Mouse (Mus musculus): Measurements from ENCODE around the gene Dnajb2. TPM values are rescaled to one million over a fixed set of nuclear protein-coding genes. Genes with fewer than 3 reads are reported as not detected.

The Dnajb2 gene
- polyA plus RNA-seq, 1 experiment from 2014 or later = 31.0 TPM

DNA sequence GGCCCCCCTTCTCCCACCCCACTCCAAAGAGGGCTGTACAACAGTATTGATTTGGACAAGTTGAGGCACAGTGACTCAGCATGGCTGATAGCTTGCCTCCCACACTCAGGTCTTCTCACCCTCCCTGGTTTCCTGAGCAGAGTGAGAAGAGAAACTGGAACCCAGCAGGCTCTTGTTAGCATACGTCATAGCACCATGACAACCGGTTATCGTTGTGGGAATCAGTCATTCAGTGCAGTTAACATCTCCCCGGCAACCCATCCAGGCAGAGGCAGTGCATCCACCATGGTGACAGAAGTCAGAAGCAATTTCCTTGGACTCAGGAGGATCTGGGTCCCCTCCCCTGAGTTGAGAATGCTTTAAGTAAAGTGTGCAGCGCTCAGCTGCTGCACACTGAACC lies 46.8 kb downstream of the Dnajb2 start:
- Histone ChIP-seq H3K9ac (replicated peaks) (no peak overlapping the region), H3K27me3 (ENCODE audit: insufficient read depth, low read length) (peaks cover 4% of the 10 kb centered on the region; the same call in 1 of the 2 replicates), H3K36me3 (replicated peaks; ENCODE audit: insufficient read depth, low read length) (no peaks in the 10 kb centered on the region), H3K9me3 (ENCODE audit: low read length) (no peaks in the 10 kb centered on the region), H3K4me3 (ENCODE audit: low read depth, low read length) (no peak overlapping the region), H3K4me2 (ENCODE audit: low read depth, low read length) (no peak overlapping the region), H3K4me1 (ENCODE audit: insufficient read depth) (no peaks in the 10 kb centered on the region), H3K27ac (ENCODE audit: low read depth) (no peak overlapping the region)
- TF ChIP-seq CTCF (IDR thresholded peaks at IDR 0.05; ENCODE audit: low read depth) = no peak
- TF ChIP-seq EP300 (IDR thresholded peaks at IDR 0.05; ENCODE audit: low read depth) = no peak
- WGBS (ENCODE audit: insufficient replicate concordance) = 74% methylated on average over 5 of the region's 5 CpGs
- ATAC-seq (no peak), DNase-seq (no peak)

DNA sequence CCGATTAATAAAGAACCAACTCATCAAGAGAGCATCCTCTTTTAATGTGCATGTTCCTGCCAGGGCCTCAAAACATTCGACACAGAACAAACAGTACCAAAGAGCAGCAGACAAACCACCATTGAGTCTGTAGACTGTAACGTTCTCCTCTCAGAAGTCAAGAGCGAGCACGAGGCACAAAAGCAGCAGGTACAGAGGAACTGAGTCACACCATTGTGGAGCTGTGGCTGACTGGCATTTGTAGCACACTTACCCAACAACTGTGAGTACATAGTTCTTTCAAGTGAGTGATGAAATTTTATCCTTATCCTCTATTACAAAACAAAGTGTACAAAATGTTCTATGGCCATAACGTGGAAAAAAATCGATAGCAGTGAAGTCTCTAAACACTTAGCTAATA lies 48.7 kb downstream of the Dnajb2 start:
- no peak for DNase-seq
- WGBS (ENCODE audit: insufficient replicate concordance) = 74% methylated on average over 7 of the region's 7 CpGs
- ATAC-seq = peak; percentile 29; the same call in 1 of the 2 replicates

DNA sequence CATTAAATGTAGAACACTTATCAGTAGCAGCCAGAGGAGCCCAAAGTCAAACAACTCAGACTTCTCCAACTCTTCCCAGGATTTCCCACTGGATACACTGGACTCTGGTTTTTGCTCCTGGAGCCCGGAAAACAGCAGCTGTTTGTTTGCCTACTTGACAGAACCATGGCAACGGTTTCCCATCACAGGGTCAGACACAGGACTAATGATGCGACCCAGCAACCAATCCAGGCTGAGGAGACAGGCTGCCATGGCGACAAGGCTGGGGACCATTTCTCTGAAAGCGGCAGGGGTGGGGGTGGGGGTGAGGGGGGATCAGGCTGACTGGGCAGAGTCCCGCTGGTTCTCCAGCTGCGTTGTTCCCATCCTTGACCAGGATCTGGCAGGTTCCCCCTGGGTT lies 53.2 kb downstream of the Dnajb2 start:
- Histone ChIP-seq H3K4me1 (ENCODE audit: insufficient read depth) (no peaks in the 10 kb centered on the region), H3K4me2 (ENCODE audit: low read depth, low read length) (no peak overlapping the region), H3K9ac (replicated peaks) (no peak overlapping the region), H3K9me3 (ENCODE audit: low read length) (no peaks in the 10 kb centered on the region), H3K27me3 (ENCODE audit: insufficient read depth, low read length) (no peaks in the 10 kb centered on the region), H3K27ac (ENCODE audit: low read depth) (no peak overlapping the region), H3K36me3 (replicated peaks; ENCODE audit: insufficient read depth, low read length) (no peaks in the 10 kb centered on the region), H3K4me3 (ENCODE audit: low read depth, low read length) (no peak overlapping the region)
- ATAC-seq (peak; percentile 71), DNase-seq (peak; percentile 22)
- no peak for TF ChIP-seq CTCF (IDR thresholded peaks at IDR 0.05; ENCODE audit: low read depth)
- TF ChIP-seq EP300 (IDR thresholded peaks at IDR 0.05; ENCODE audit: low read depth) = no peak
- 32% methylated on average over 7 of the region's 7 CpGs for WGBS (ENCODE audit: insufficient replicate concordance)

More for the DNA sequence above, 48.7 kb downstream of the Dnajb2 start:
- TF ChIP-seq CTCF (IDR thresholded peaks at IDR 0.05; ENCODE audit: low read depth) (no peak), EP300 (IDR thresholded peaks at IDR 0.05; ENCODE audit: low read depth) (peak; percentile 35; the same call in 1 of the 2 replicates)
- Histone ChIP-seq H3K9me3 (ENCODE audit: low read length) (no peaks in the 10 kb centered on the region), H3K4me1 (ENCODE audit: insufficient read depth) (no peaks in the 10 kb centered on the region), H3K9ac (replicated peaks) (no peak overlapping the region), H3K27me3 (ENCODE audit: insufficient read depth, low read length) (no peaks in the 10 kb centered on the region), H3K4me2 (ENCODE audit: low read depth, low read length) (no peak overlapping the region), H3K27ac (ENCODE audit: low read depth) (no peak overlapping the region), H3K36me3 (replicated peaks; ENCODE audit: insufficient read depth, low read length) (no peaks in the 10 kb centered on the region), H3K4me3 (ENCODE audit: low read depth, low read length) (no peak overlapping the region)

DNA sequence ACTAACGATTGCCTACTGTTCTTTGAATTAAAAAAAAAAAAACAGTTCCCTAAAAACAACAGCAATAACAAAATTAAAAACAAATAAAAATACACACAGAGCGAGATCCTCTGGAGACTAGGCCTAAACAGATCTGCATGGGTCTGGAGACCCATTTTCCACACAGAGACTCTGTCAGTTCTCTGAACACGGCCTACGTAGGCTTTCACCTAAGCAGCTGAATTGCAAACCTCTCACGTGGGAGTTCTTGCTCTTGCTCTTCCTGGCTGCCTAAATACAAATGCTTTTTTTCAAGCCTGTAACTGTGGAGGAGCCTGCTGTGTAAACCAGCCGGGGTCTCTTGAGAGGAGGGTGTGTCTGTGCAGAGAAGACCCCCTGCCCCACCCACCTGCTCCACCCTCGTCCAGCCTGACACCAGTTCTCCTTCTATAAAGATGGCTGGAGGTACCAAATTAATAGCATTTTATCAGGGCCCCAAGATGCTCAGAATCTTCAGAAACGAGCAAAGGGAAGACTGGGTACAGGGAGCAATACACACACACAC lies 53.8 kb downstream of the Dnajb2 start:
- Histone ChIP-seq H3K9ac (replicated peaks) (no peak overlapping the region), H3K9me3 (ENCODE audit: low read length) (no peaks in the 10 kb centered on the region), H3K4me3 (ENCODE audit: low read depth, low read length) (no peak overlapping the region), H3K36me3 (replicated peaks; ENCODE audit: insufficient read depth, low read length) (no peaks in the 10 kb centered on the region), H3K4me2 (ENCODE audit: low read depth, low read length) (no peak overlapping the region), H3K27me3 (ENCODE audit: insufficient read depth, low read length) (no peaks in the 10 kb centered on the region), H3K4me1 (ENCODE audit: insufficient read depth) (no peaks in the 10 kb centered on the region), H3K27ac (ENCODE audit: low read depth) (no peak overlapping the region)
- DNase-seq = no peak
- no peak for TF ChIP-seq CTCF (IDR thresholded peaks at IDR 0.05; ENCODE audit: low read depth)
- no peak for TF ChIP-seq EP300 (IDR thresholded peaks at IDR 0.05; ENCODE audit: low read depth)
- no peak for ATAC-seq
- WGBS (ENCODE audit: insufficient replicate concordance) = 63% methylated on average over 8 of the region's 8 CpGs

DNA sequence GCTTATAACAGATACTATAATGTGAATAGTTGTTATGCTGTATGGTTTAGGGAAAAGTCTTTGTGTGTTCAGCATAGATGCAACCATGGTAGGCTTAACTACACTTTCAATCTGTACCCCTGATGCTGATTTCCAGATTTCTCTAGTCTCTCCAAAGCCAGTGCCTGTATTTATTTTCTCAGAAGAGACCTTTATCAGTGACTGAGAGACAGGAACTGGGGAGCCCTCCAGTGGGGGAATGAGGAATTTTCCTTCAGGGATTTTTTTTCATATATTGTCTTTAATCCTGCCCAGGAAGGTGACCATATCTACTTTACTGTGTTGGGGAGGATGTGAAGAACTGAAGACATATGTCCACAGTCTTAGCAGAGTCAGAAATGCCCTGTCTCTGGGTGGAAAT lies 54.4 kb downstream of the Dnajb2 start:
- Histone ChIP-seq H3K9ac (replicated peaks) (no peak overlapping the region), H3K9me3 (ENCODE audit: low read length) (no peaks in the 10 kb centered on the region), H3K4me2 (ENCODE audit: low read depth, low read length) (no peak overlapping the region), H3K27ac (ENCODE audit: low read depth) (no peak overlapping the region), H3K27me3 (ENCODE audit: insufficient read depth, low read length) (no peaks in the 10 kb centered on the region), H3K4me1 (ENCODE audit: insufficient read depth) (no peaks in the 10 kb centered on the region), H3K4me3 (ENCODE audit: low read depth, low read length) (no peak overlapping the region), H3K36me3 (replicated peaks; ENCODE audit: insufficient read depth, low read length) (no peaks in the 10 kb centered on the region)
- no peak for TF ChIP-seq EP300 (IDR thresholded peaks at IDR 0.05; ENCODE audit: low read depth)
- peak; percentile 42; the same call in 1 of the 2 replicates for TF ChIP-seq CTCF (IDR thresholded peaks at IDR 0.05; ENCODE audit: low read depth)
- DNase-seq (no peak), ATAC-seq (no peak)

DNA sequence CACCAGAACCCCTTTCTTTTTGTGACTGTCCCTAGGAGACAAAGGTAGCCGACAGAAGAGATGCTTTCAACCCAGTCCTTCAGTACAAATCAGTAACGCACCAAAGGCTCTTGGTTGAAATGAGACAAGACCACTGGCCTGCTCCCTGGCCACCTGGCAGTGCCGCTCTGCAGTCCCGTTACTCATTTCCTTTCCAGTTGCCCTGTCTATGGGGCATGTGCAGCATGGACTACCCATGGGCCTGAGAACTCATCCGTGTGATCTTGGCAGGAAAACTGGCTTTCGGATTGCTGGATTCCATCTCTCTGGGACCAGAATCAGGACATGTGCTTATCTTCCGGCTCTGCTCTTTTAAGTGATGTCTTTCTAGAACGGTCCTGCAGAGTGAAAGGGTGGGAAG lies 55.1 kb downstream of the Dnajb2 start:
- H3K9me3 ChIP-seq (ENCODE audit: low read length) = no peaks in the 10 kb centered on the region
- no peak overlapping the region for H3K9ac ChIP-seq (replicated peaks)
- ATAC-seq (no peak), DNase-seq (no peak)
- TF ChIP-seq CTCF (IDR thresholded peaks at IDR 0.05; ENCODE audit: low read depth) = no peak
- no peak for TF ChIP-seq EP300 (IDR thresholded peaks at IDR 0.05; ENCODE audit: low read depth)
- no peak overlapping the region for H3K4me2 ChIP-seq (ENCODE audit: low read depth, low read length)
- no peaks in the 10 kb centered on the region for H3K4me1 ChIP-seq (ENCODE audit: insufficient read depth)
- H3K4me3 ChIP-seq (ENCODE audit: low read depth, low read length) = no peak overlapping the region
- no peaks in the 10 kb centered on the region for H3K27me3 ChIP-seq (ENCODE audit: insufficient read depth, low read length)
- H3K36me3 ChIP-seq (replicated peaks; ENCODE audit: insufficient read depth, low read length) = no peaks in the 10 kb centered on the region
- 81% methylated on average over 8 of the region's 8 CpGs for WGBS (ENCODE audit: insufficient replicate concordance)
- no peak overlapping the region for H3K27ac ChIP-seq (ENCODE audit: low read depth)

Data from liver, postnatal 0 days (tissue).